Mouse (Mus musculus) lung, adult 2 months (tissue): ENCODE results near the gene Syk. TPM values are rescaled to one million over a fixed set of nuclear protein-coding genes. Genes with fewer than 3 reads are reported as not detected.

ENCODE experiments used
- DNase-seq: peaks from one replicate; pipeline ENCODE4 v3.0.0; 2022
- H3K4me1 ChIP-seq: fragments of 200-500 bp; 2 replicates; pipeline ENCODE4 v1.6.1; 2011; ENCODE audit warnings: low read length; ENCODE audit not compliant: control insufficient read depth, insufficient read depth
- H3K4me3 ChIP-seq: fragments of 200-500 bp; replicated peaks from 2 replicates; pipeline ENCODE3; 2011; ENCODE audit warnings: low read depth, mild to moderate bottlenecking, control low read depth, low read length; ENCODE audit errors: extremely low read depth
- CTCF ChIP-seq: fragments of 200-500 bp; IDR thresholded peaks from 2 replicates; pipeline ENCODE4 v1.5.1; 2011; ENCODE audit warnings: mild to moderate bottlenecking, low read length, control low read depth; ENCODE audit not compliant: insufficient read depth
- POLR2A ChIP-seq: fragments of 200-500 bp; IDR thresholded peaks from 2 replicates; pipeline ENCODE4 v1.6.1; 2011; ENCODE audit warnings: low read depth, mild to moderate bottlenecking, control low read depth, low read length, borderline replicate concordance; ENCODE audit errors: extremely low read depth
- WGBS: fragments of 180-500 bp; shearing (Covaris S2); methylation state at CpG from one replicate; pipeline ENCODE4 v1.1.7; 2018; 5-methylcytosine and 5-hydroxymethylcytosine counted together
- polyA plus RNA-seq: library from polyadenylated mRNA; depleted of rRNA; stranded (reverse); fragments of >200 nt; gene quantifications from 2 replicates; pipeline ENCODE4 v1.2.3, GENCODE M21; 2012

Gene Syk
- polyA plus RNA-seq, 1 experiment = 19.7 TPM

- TF ChIP-seq CTCF (no peak), POLR2A (no peak)
- H3K4me3 ChIP-seq = no peak overlapping the region
- WGBS = 65% methylated on average over 6 of the region's 6 CpGs
- H3K4me1 ChIP-seq = no peaks in the 10 kb centered on the region
- no peak for DNase-seq
Observed at GRCm38 (mm10) chr13:52546288-52546687, 36.7 kb upstream of the Syk start.

- 67% methylated on average over 5 of the region's 5 CpGs for WGBS
- Histone ChIP-seq H3K4me3 (no peak overlapping the region), H3K4me1 (no peaks in the 10 kb centered on the region)
- DNase-seq = no peak
- TF ChIP-seq POLR2A (no peak), CTCF (no peak)
Observed at GRCm38 (mm10) chr13:52550690-52551193, 32.2 kb upstream of the Syk start.

- Histone ChIP-seq H3K4me3 (no peak overlapping the region), H3K4me1 (no peaks in the 10 kb centered on the region)
- 72% methylated on average over 9 of the region's 9 CpGs for WGBS
- no peak for TF ChIP-seq CTCF
- no peak for TF ChIP-seq POLR2A
- no peak for DNase-seq
Observed at GRCm38 (mm10) chr13:52551275-52551674, 31.7 kb upstream of the Syk start.

GRCm38 (mm10) chr13:52552822-52553477, 30.0 kb upstream of the Syk start:
- WGBS = 68% methylated on average over 9 of the region's 9 CpGs
- TF ChIP-seq CTCF = no peak
- TF ChIP-seq POLR2A = no peak
- Histone ChIP-seq H3K4me1 (no peaks in the 10 kb centered on the region), H3K4me3 (no peak overlapping the region)
- no peak for DNase-seq

GRCm38 (mm10) chr13:52554722-52555121, 28.3 kb upstream of the Syk start:
- no peak for TF ChIP-seq POLR2A
- TF ChIP-seq CTCF = no peak
- WGBS = 84% methylated on average over 9 of the region's 9 CpGs

GRCm38 (mm10) chr13:52557421-52557820, 25.6 kb upstream of the Syk start:
- no peaks in the 10 kb centered on the region for H3K4me1 ChIP-seq
- no peak for TF ChIP-seq CTCF
- no peak for TF ChIP-seq POLR2A
- no peak for DNase-seq
- WGBS = 56% methylated on average over 7 of the region's 7 CpGs
- H3K4me3 ChIP-seq = no peak overlapping the region

More at GRCm38 (mm10) chr13:52554722-52555121, 28.3 kb upstream of the Syk start:
- no peak for DNase-seq
- Histone ChIP-seq H3K4me1 (no peaks in the 10 kb centered on the region), H3K4me3 (no peak overlapping the region)

GRCm38 (mm10) chr13:52561367-52562165, 21.4 kb upstream of the Syk start:
- H3K4me3 ChIP-seq = no peak overlapping the region
- WGBS = 93% methylated on average over 8 of the region's 8 CpGs
- TF ChIP-seq POLR2A = no peak
- no peak for TF ChIP-seq CTCF

GRCm38 (mm10) chr13:52562166-52562571, 20.8 kb upstream of the Syk start:
- WGBS = 45% methylated on average over 4 of the region's 4 CpGs
- DNase-seq = no peak
- Histone ChIP-seq H3K4me3 (no peak overlapping the region), H3K4me1 (no peaks in the 10 kb centered on the region)
- no peak for TF ChIP-seq CTCF
- no peak for TF ChIP-seq POLR2A

More at GRCm38 (mm10) chr13:52561367-52562165, 21.4 kb upstream of the Syk start:
- no peak for DNase-seq
- H3K4me1 ChIP-seq = no peaks in the 10 kb centered on the region

- H3K4me1 ChIP-seq = 0 out of 2 replicates have a peak, but pooled peaks cover 2% of the 10 kb centered on the region
- WGBS = 88% methylated on average over 18 of the region's 18 CpGs
- DNase-seq = no peak
- no peak for TF ChIP-seq POLR2A
- H3K4me3 ChIP-seq = no peak overlapping the region
Observed at GRCm38 (mm10) chr13:52565103-52565739, 17.8 kb upstream of the Syk start.
